21 mouse cellular contexts compared by ENCODE assay signal in the genomic region with DNA sequence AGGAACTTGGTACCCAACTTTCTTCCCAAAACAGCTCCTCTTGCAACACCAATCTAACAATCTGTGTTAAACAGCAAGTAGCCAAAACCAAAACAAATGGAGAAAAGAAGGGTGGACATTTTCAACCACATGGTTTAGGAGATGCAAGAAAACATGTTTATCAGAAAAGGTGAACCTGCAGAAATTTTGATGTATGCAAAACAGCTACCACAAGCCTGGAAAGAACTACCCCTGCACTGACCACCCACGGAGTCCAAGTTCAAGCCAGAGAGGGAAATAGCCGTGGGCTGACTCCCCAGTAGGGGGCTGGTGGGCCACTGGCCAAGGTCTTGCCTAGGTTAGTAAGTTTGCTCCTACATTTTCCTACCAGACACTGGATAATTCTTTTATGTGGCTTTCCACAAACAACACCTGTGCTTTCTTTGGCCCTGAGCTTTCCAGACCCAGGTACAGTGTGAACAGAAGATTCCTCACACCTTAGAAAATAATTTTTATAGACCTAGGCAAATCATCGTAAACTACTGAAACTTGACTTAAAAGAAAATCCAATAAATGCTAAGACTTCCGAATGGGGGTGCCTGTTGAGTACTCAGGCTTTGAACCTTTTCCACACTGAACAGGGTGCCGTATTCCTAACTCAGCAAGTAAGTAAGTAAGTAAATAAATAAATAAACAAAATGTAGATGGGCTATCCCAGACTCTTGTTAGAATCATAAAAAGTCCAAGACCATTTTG. TPM values are rescaled to one million over a fixed set of nuclear protein-coding genes. Genes with fewer than 3 reads are reported as not detected.
DNase-seq lines count a peak whose midpoint lies in the region; ATAC-seq lines count a peak whose summit lies in the region.
"Had no signal": no experiment of that assay in that cellular context is flagged by ENCODE, and none has a peak within 500 bp of the region (broad histone marks: within the 10 kb centered on the region; RNA-seq: fewer than 3 reads in every experiment).

No protein-coding gene starts in this region.

- no peak overlapping the region for H3K9ac ChIP-seq in forebrain, embryonic 11.5 days (ENCODE audit: low read length)
- no peak overlapping the region for H3K9ac ChIP-seq in forebrain, embryonic 16.5 days (replicated peaks; ENCODE audit: low read depth, low read length)
- peak overlapping the region; percentile 75 for H3K9ac ChIP-seq in midbrain, embryonic 13.5 days (replicated peaks)
- H3K9ac ChIP-seq: hindbrain, embryonic 15.5 days; liver, embryonic 13.5 days had no signal

- H3K4me2 ChIP-seq in forebrain, embryonic 11.5 days (ENCODE audit: low read depth, low read length, severe bottlenecking): no peak overlapping the region
- no peak overlapping the region for H3K4me2 ChIP-seq in forebrain, embryonic 16.5 days (ENCODE audit: low read length)
- H3K4me2 ChIP-seq in midbrain, embryonic 13.5 days (replicated peaks): peak overlapping the region; percentile 59
- H3K4me2 ChIP-seq: hindbrain, embryonic 15.5 days; liver, embryonic 13.5 days had no signal

- peaks cover 91% of the 10 kb centered on the region for H3K27me3 ChIP-seq in forebrain, embryonic 11.5 days (ENCODE audit: control insufficient read depth, insufficient read depth, low read length)
- H3K27me3 ChIP-seq in forebrain, embryonic 16.5 days (replicated peaks; ENCODE audit: control insufficient read depth, insufficient read depth, low read length): peaks cover 86% of the 10 kb centered on the region
- peaks cover 92% of the 10 kb centered on the region for H3K27me3 ChIP-seq in midbrain, embryonic 13.5 days

- H3K9me3 ChIP-seq in forebrain, embryonic 11.5 days (ENCODE audit: control insufficient read depth, low read length): no peaks in the 10 kb centered on the region
- H3K9me3 ChIP-seq in forebrain, embryonic 16.5 days (ENCODE audit: control insufficient read depth, low read length): no peaks in the 10 kb centered on the region
- H3K9me3 ChIP-seq in midbrain, embryonic 13.5 days: no peaks in the 10 kb centered on the region
- H3K9me3 ChIP-seq: hindbrain, embryonic 15.5 days; liver, embryonic 13.5 days had no signal

- DNase-seq in forebrain, embryonic 11.5 days (ENCODE audit: low spot score): no peak
- peak; percentile 43 for DNase-seq in cerebellum, adult 8-10 months
- DNase-seq in cerebellum, postnatal 25 days: peak; percentile 40 to 60
- DNase-seq in frontal cortex, postnatal 14 days (ENCODE audit: low spot score in 2 of 2): no peak
- DNase-seq: heart, adult 18-20 months; kidney, adult 18-20 months; kidney, postnatal 25 days; liver, embryonic 13.5 days; right cerebral cortex, postnatal 4 days; thymus, adult 18-20 months had no signal

- no peak overlapping the region for H3K27ac ChIP-seq in forebrain, embryonic 11.5 days (ENCODE audit: low read depth, low read length)
- H3K27ac ChIP-seq in forebrain, embryonic 16.5 days (ENCODE audit: low read length): no peak overlapping the region
- H3K27ac ChIP-seq in midbrain, embryonic 13.5 days: 0 out of 2 replicates have a peak overlapping the region, but pooled peaks have one; percentile 32
- H3K27ac ChIP-seq: hindbrain, embryonic 15.5 days; liver, embryonic 13.5 days had no signal

- H3K4me3 ChIP-seq in forebrain, embryonic 11.5 days (ENCODE audit: low read depth, low read length): 0 out of 2 replicates have a peak overlapping the region, but pooled peaks have one; percentile 27
- no peak overlapping the region for H3K4me3 ChIP-seq in forebrain, embryonic 16.5 days (replicated peaks; ENCODE audit: low read length)
- peak overlapping the region; percentile 42 for H3K4me3 ChIP-seq in midbrain, embryonic 13.5 days (replicated peaks)
- H3K4me3 ChIP-seq: hindbrain, embryonic 15.5 days; liver, embryonic 13.5 days had no signal

- H3K4me1 ChIP-seq in forebrain, embryonic 11.5 days (replicated peaks; ENCODE audit: control insufficient read depth, insufficient read depth, low read length): peaks cover 12% of the 10 kb centered on the region; the same call in 1 of the 2 replicates
- peaks cover 7% of the 10 kb centered on the region for H3K4me1 ChIP-seq in forebrain, embryonic 16.5 days (replicated peaks; ENCODE audit: control insufficient read depth, insufficient read depth, low read length)
- H3K4me1 ChIP-seq in midbrain, embryonic 13.5 days (replicated peaks): peaks cover 38% of the 10 kb centered on the region
- H3K4me1 ChIP-seq: liver, embryonic 13.5 days had no signal

- ATAC-seq in forebrain, embryonic 11.5 days (replicated peaks; ENCODE audit: low FRiP score): no peak
- no peak for ATAC-seq in forebrain, embryonic 16.5 days
- ATAC-seq in midbrain, embryonic 13.5 days: no peak
- ATAC-seq in granulocyte monocyte progenitor cell, adult 5-6 weeks (replicated peaks; ENCODE audit: poor library complexity, severe bottlenecking): no peak

- WGBS in forebrain, embryonic 11.5 days: 11% methylated on average over 5 of the region's 5 CpGs
- WGBS in forebrain, embryonic 16.5 days: 12% methylated on average over 5 of the region's 5 CpGs
- 17% methylated on average over 5 of the region's 5 CpGs for WGBS in midbrain, embryonic 13.5 days

- no peaks in the 10 kb centered on the region for H3K36me3 ChIP-seq in forebrain, embryonic 11.5 days (ENCODE audit: control insufficient read depth, insufficient read depth, low read length)
- no peaks in the 10 kb centered on the region for H3K36me3 ChIP-seq in forebrain, embryonic 16.5 days (ENCODE audit: control insufficient read depth, insufficient read depth)
- no peaks in the 10 kb centered on the region for H3K36me3 ChIP-seq in midbrain, embryonic 13.5 days
- H3K36me3 ChIP-seq: hindbrain, embryonic 15.5 days; liver, embryonic 13.5 days had no signal

RNA-seq across cellular contexts. Expression of a gene that starts 7.4 kb away (rescaled TPM):
- polyA plus RNA-seq in forebrain, embryonic 11.5 days (2014; fragmentation: Nextera tagmentation; extraction: Ambion mirVana): 7.0 and 7.9 TPM in 2 replicates
- polyA plus RNA-seq in forebrain, embryonic 16.5 days (2015; fragmentation: Nextera tagmentation; extraction: Ambion mirVana): 0.47 and 1.6 TPM in 2 replicates
- 12.9 and 14.4 TPM in 2 replicates for polyA plus RNA-seq in midbrain, embryonic 13.5 days (2015; fragmentation: Nextera tagmentation; extraction: Ambion mirVana)
- total RNA-seq in granulocyte monocyte progenitor cell, adult 5-6 weeks (2014; fragmentation: Nextera tagmentation): not detected in 2 replicates
- not detected in 2 replicates for total RNA-seq in granulocyte monocyte progenitor cell, adult 5-6 weeks (2017)
- total RNA-seq: gastrocnemius, adult 18-20 months; heart, adult 18-20 months; megakaryocyte, adult 5-6 weeks had no signal
- polyA plus RNA-seq: C2C12; cortical plate, adult 2 months; heart, embryonic 16.5 days; liver, embryonic 13.5 days; lung, embryonic 16.5 days; urinary bladder, adult 2 months had no signal

Comparison
In these comparisons a context has a peak if more than half of its experiments do, and no peak if none do; other contexts are left out.
1. DNase-seq: peak in cerebellum, adult 8-10 months (single experiment) and cerebellum, postnatal 25 days (2 of 2); none in forebrain, embryonic 11.5 days (single experiment) and frontal cortex, postnatal 14 days (0 of 2).